Mouse (Mus musculus): ENCODE data around the gene Slc30a5. TPM values are rescaled to one million over a fixed set of nuclear protein-coding genes. Genes with fewer than 3 reads are reported as not detected.

Slc30a5 gene
- total RNA-seq, 2 experiments from 2014 or later = 32.7 to 38.1 TPM

GRCm38 (mm10) chr13:100775252-100776055 lies 57.8 kb downstream of the Slc30a5 start, which contains the start of gene Cenph:
Gene Cenph (minus strand): TSS chr13:100775899.
- peak; percentile 74 to 80 for DNase-seq (ENCODE audit: low spot score in 2 of 2)

- no peak for DNase-seq (ENCODE audit: low spot score in 2 of 2)
Measured at GRCm38 (mm10) chr13:100774704-100775103, 58.5 kb downstream of the Slc30a5 start.

GRCm38 (mm10) chr13:100755329-100755728 lies 77.9 kb downstream of the Slc30a5 start:
- no peak for DNase-seq (ENCODE audit: low spot score in 2 of 2)

GRCm38 (mm10) chr13:100754186-100754585 lies 79.0 kb downstream of the Slc30a5 start:
- DNase-seq (ENCODE audit: low spot score in 2 of 2) = no peak

- no peak for DNase-seq (ENCODE audit: low spot score in 2 of 2)
Measured at GRCm38 (mm10) chr13:100753011-100753410, 80.2 kb downstream of the Slc30a5 start.

Other genes with a start within 250 kb of the Slc30a5 start
- gene Marveld2, start 216.5 kb downstream of the Slc30a5 start, total RNA-seq (2021) = 1 to 10 TPM; 1.9 to 2.8 TPM
- gene Ak6, start 182.4 kb downstream of the Slc30a5 start, total RNA-seq (2021) = 100 to 1,000 TPM in 1 of 2 experiments, 10 to 100 TPM in 1; 93.8 to 114 TPM
- 10 to 100 TPM; 13.6 to 13.9 TPM for gene Rad17, start 182.4 kb downstream of the Slc30a5 start, total RNA-seq (2021)
- 10 to 100 TPM; 24.1 to 32.1 TPM for gene Taf9, start 181.8 kb downstream of the Slc30a5 start, total RNA-seq (2021)
- gene Ccdc125, start 163.7 kb downstream of the Slc30a5 start, total RNA-seq (2021) = 1 to 10 TPM in 1 of 2 experiments, under 1 TPM in 1; 0.54 to 1.2 TPM
- gene Cdk7, start 102.5 kb downstream of the Slc30a5 start, total RNA-seq (2021) = 10 to 100 TPM; 33.7 to 34.7 TPM
- 10 to 100 TPM; 59.0 to 60.2 TPM for gene Mrps36, start 88.8 kb downstream of the Slc30a5 start, total RNA-seq (2021)
- 1 to 10 TPM; 2.4 TPM for gene Cenph, start 57.5 kb downstream of the Slc30a5 start, total RNA-seq (2021)
- 1 to 10 TPM; 5.2 to 7.0 TPM for gene Ccnb1, start 46.9 kb downstream of the Slc30a5 start, total RNA-seq (2021)